Mouse (Mus musculus) stomach, embryonic 14.5 days (tissue): Measurements from ENCODE around the gene Retreg3. TPM values are rescaled to one million over a fixed set of nuclear protein-coding genes. Genes with fewer than 3 reads are reported as not detected.
A peak's percentile ranks its signal among the peaks of the same experiment; 100 is the strongest.

Source experiments
- ATAC-seq: fragments of 200-750 bp; cut with Nextera tagmentation; 2 replicates; pipeline ENCODE4 v1.8.0; 2017; ENCODE audit warnings: low read depth, moderate TSS enrichment; ENCODE audit not compliant: insufficient number of reproducible peaks, insufficient read depth, low FRiP score
- H3K27ac ChIP-seq: fragments of 300-500 bp; sonication (generic); 2 replicates; pipeline ENCODE4 v1.5.1; 2014; ENCODE audit warnings: mild to moderate bottlenecking, low read length, moderate library complexity, mixed read lengths
- H3K27me3 ChIP-seq: fragments of 300-500 bp; sonication (generic); 2 replicates; pipeline ENCODE4 v1.6.1; 2014; ENCODE audit warnings: low read length, control low read depth, mixed read lengths; ENCODE audit not compliant: control insufficient read depth, insufficient read depth
- H3K36me3 ChIP-seq: fragments of 300-500 bp; sonication (generic); 2 replicates; pipeline ENCODE4 v1.6.1; 2014; ENCODE audit warnings: mild to moderate bottlenecking, control low read depth, low read length, moderate library complexity, mixed read lengths; ENCODE audit not compliant: control insufficient read depth, insufficient read depth
- H3K4me1 ChIP-seq: fragments of 300-500 bp; sonication (generic); 2 replicates; pipeline ENCODE4 v1.6.1; 2014; ENCODE audit warnings: low read length, control low read depth, mixed read lengths; ENCODE audit not compliant: control insufficient read depth, insufficient read depth
- H3K4me2 ChIP-seq: fragments of 300-500 bp; sonication (generic); replicated peaks from 2 replicates; pipeline ENCODE4 v1.6.1; 2014; ENCODE audit warnings: low read depth, low read length, control low read depth
- H3K4me3 ChIP-seq: fragments of 300-500 bp; sonication (generic); 2 replicates; pipeline ENCODE4 v1.5.1; 2014; ENCODE audit warnings: low read depth, low read length, control low read depth
- H3K9ac ChIP-seq: fragments of 300-500 bp; sonication (generic); replicated peaks from 2 replicates; pipeline ENCODE4 v1.6.1; 2014; ENCODE audit warnings: low read depth, mild to moderate bottlenecking, control low read depth, low read length, moderate library complexity, mixed read lengths
- H3K9me3 ChIP-seq: fragments of 300-500 bp; sonication (generic); 2 replicates; pipeline ENCODE4 v1.6.1; 2016; ENCODE audit warnings: low read depth, low read length, control low read depth; ENCODE audit not compliant: control insufficient read depth
- WGBS: fragments of 180-500 bp; shearing (Covaris S2); extraction: QIAGEN DNeasy Blood & Tissue Kit; methylation state at CpG from one replicate; pipeline ENCODE4 v1.1.7; 2014; 5-methylcytosine and 5-hydroxymethylcytosine counted together
- polyA plus RNA-seq: library from polyadenylated mRNA; unstranded; fragments of >200 nt; fragmentation: Nextera tagmentation; extraction: Ambion mirVana; gene quantifications from 2 replicates; pipeline ENCODE4 v1.2.1, GENCODE M21; 2014

Gene Retreg3
- polyA plus RNA-seq, 1 experiment from 2014 or later = 8.0 TPM

DNA sequence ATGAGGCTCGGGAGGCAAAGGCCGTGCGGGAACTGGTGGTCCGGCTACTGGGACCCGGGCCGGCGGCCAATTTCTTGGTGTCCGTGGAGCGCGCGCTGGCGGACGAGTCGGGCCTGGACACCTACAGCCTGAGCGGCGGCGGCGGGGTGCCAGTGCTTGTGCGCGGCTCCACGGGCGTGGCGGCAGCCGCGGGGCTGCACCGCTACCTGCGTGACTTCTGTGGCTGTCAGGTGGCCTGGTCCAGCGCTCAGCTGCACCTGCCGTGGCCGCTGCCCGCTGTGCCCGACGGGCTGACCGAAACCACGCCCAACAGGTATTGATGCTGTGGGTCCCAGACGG lies 49.5 kb downstream of the Retreg3 start:
- H3K9ac ChIP-seq = peak overlapping the region; percentile 54
- H3K27ac ChIP-seq = no peak overlapping the region
- WGBS = under 1% methylated on average over 36 of the region's 36 CpGs
- no peaks in the 10 kb centered on the region for H3K27me3 ChIP-seq
- ATAC-seq = peak; percentile 34
- peaks cover 5% of the 10 kb centered on the region; the same call in 1 of the 2 replicates for H3K4me1 ChIP-seq
- peak overlapping the region; percentile 70 for H3K4me2 ChIP-seq
- no peaks in the 10 kb centered on the region for H3K9me3 ChIP-seq
- peak overlapping the region; percentile 55 for H3K4me3 ChIP-seq
- H3K36me3 ChIP-seq = no peaks in the 10 kb centered on the region

DNA sequence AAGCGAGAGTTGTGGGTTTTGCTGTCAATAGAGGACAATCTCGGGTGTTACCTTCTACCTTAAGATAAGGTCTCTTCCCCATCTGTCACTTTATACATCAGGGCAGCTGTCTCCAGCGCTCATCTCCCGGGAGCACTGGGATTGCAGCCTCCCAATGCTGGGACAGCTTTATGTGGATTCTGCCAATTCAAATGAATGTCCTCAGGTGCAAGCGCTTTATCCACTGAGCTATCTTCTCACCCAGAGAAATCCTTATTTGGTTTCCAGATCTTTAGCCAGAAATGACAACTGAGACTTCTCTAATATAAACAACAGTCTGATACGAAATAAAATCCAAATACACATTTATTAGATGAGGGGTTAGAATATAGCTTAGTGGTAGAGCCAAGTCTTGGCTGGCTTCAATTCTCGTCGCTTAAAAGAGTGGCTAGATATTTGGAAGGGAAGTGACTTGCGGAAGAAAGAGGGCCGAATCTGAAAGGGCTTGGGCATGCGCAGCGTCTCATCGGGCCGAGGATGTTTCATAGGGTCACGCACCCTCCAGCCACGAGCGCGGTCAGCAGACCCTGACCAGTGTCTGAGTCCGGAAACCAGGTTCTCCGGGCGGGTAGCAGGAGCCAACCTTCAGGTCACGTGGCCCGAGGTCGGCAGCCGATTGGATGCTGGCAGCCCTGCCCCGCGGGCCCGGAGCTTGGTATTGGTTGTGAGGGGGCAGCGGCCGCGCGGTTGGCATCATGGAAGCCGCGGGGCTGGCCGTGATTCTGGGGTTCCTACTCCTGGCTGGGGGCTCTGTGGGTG lies 50.1 kb downstream of the Retreg3 start, which contains the start of gene Naglu:
Naglu (plus strand) TSS at position 622 of the 798 bp plus-strand sequence.
- peak; percentile 84 for ATAC-seq

DNA sequence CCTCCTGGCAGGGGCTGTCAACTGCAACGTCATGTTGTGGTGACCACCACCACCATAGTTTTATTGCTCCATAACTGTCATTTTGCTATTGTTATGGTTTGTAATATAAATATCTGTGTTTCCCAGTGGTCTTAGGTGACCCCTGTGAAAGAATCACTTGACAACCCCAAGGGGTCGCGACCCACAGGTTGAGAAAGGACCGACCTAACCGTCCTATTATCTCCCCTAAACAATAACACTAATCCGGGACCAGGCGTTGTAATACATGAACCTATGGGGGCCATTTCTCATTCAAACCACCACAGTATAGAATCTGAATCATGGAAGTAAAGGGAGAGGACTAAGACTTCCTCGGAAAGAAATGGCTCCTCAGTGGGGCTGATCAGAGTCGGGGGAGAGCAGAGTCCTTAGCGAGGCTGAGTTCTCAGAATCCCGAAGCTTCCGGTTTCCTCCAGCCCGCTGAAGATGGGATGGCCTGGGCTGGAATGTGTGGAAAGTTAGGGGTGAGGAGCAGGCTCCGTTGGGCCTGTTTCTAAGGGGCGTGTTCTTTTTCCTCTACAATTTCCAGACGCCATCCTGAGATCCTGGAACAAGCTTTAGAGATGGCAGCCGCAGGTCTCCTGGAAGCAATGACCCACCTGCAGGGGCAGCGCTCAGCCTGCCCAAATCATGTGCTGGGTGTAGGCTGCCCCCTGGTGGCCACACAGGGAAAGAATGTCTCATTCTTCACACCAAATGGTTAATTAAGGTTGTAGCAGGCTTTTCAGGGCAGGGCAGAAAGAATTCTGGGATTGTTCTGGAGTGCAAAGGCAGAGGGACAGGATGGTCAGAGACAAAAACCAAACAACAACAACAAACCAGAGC lies 52.9 kb downstream of the Retreg3 start:
- Histone ChIP-seq H3K9me3 (no peaks in the 10 kb centered on the region), H3K27me3 (no peaks in the 10 kb centered on the region), H3K36me3 (0 out of 2 replicates have a peak, but pooled peaks cover 2% of the 10 kb centered on the region), H3K9ac (no peak overlapping the region), H3K4me2 (peak overlapping the region; percentile 47), H3K27ac (peak overlapping the region; percentile 69; the same call in 1 of the 2 replicates), H3K4me3 (no peak overlapping the region), H3K4me1 (peaks cover 26% of the 10 kb centered on the region)
- ATAC-seq = no peak
- 17% methylated on average over 18 of the region's 18 CpGs for WGBS

More for the DNA sequence above, 50.1 kb downstream of the Retreg3 start, which contains the start of gene Naglu:
- peak within 1 kb of the TSS; percentile 55 for H3K4me3 ChIP-seq
- 6% methylated on average over 35 of the region's 35 CpGs for WGBS
- peaks cover 5% of the 10 kb centered on the region; the same call in 1 of the 2 replicates for H3K4me1 ChIP-seq
- H3K27me3 ChIP-seq = no peaks in the 10 kb centered on the region
- peak within 1 kb of the TSS; percentile 70 for H3K4me2 ChIP-seq
- no peak within 1 kb of the TSS for H3K27ac ChIP-seq
- H3K9ac ChIP-seq = peak within 1 kb of the TSS; percentile 54
- H3K36me3 ChIP-seq = no peaks in the 10 kb centered on the region
- H3K9me3 ChIP-seq = no peaks in the 10 kb centered on the region

DNA sequence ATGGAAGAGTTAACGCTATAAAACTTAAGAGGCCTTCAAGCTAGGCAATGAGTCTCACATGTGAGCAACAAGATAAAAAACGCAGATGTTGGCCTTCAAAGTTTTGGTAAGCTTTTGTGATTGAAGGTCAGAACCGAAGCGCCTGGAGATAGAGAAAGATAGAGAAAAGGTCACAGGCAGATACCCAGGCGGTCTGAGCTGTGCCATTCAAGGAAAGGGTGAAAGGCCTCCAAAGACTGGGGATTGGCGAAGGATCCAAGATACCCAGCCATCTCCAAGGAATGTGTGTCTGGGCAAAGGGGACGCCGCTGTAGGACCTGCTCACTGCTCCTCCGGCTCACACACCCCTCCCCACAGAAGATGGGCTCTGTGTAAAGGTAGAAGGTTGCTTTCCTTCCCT lies 54.7 kb downstream of the Retreg3 start:
- H3K27ac ChIP-seq = no peak overlapping the region
- no peaks in the 10 kb centered on the region for H3K27me3 ChIP-seq
- peaks cover 36% of the 10 kb centered on the region for H3K4me1 ChIP-seq
- 0 out of 2 replicates have a peak, but pooled peaks cover 2% of the 10 kb centered on the region for H3K36me3 ChIP-seq
- H3K9me3 ChIP-seq = no peaks in the 10 kb centered on the region
- no peak overlapping the region for H3K4me2 ChIP-seq
- no peak overlapping the region for H3K4me3 ChIP-seq
- H3K9ac ChIP-seq = no peak overlapping the region
- WGBS = 92% methylated on average over 9 of the region's 9 CpGs
- ATAC-seq = no peak

DNA sequence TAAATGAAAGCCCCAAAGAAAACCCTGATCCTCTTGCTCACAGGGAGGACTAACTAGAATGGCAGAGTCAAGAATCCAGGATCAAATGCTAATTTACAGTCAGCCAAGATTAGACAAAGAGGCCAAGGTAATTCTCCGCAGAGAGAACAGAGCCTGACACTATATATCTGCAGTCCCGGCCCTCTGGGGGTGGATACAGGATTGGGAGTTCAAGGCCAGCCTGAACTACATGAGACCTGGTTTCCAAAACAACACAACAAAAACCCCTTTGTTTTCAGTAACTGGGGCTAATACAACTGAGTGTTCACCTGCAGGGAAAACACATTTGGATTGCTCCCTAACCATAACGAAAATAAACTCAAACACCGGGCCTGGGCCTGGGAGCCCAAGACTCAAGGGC lies 55.2 kb downstream of the Retreg3 start:
- 71% methylated on average over 4 of the region's 4 CpGs for WGBS
- Histone ChIP-seq H3K9ac (no peak overlapping the region), H3K36me3 (0 out of 2 replicates have a peak, but pooled peaks cover 2% of the 10 kb centered on the region), H3K9me3 (no peaks in the 10 kb centered on the region), H3K4me1 (peaks cover 42% of the 10 kb centered on the region), H3K4me2 (no peak overlapping the region), H3K27ac (peak overlapping the region; percentile 86), H3K4me3 (no peak overlapping the region), H3K27me3 (no peaks in the 10 kb centered on the region)
- no peak for ATAC-seq

DNA sequence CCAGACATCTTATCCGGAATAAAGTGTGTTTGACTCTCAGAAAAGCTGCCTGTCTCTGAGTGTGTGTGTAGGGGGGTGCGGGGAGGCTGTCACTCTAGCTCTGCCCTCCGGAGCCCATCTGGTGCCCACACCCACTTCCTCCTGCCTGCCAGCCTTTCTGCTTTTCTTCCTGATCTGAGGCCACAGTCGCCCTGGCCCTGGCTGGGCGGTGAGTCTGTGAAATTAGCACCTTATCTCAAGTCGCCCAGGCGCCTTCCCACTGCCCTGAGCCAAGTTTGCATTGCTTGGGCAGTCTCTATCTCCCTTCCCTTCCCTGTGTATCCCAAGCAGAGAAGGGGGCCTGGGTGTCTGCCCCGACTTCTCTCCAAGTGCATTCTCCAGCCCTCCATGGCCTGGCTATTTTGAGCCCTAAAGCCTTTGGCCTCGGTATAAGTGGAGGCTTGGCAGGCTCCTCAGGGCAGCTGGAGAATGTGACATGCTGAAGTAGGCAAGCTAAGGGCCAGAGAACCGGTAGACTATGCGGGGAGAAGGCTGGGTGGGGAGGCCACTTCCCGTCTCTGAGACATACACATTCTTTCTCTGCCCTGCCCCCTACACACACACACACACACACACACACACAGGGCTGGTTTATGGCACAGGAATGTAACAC lies 55.9 kb downstream of the Retreg3 start:
- Histone ChIP-seq H3K27ac (peak overlapping the region; percentile 86), H3K27me3 (no peaks in the 10 kb centered on the region), H3K4me1 (peaks cover 47% of the 10 kb centered on the region), H3K4me2 (0 out of 2 replicates have a peak overlapping the region, but pooled peaks have one; percentile 2), H3K4me3 (no peak overlapping the region), H3K9me3 (no peaks in the 10 kb centered on the region), H3K36me3 (peaks cover 2% of the 10 kb centered on the region; the same call in 1 of the 2 replicates), H3K9ac (no peak overlapping the region)
- 24% methylated on average over 12 of the region's 12 CpGs for WGBS
- peak; percentile 70 for ATAC-seq

DNA sequence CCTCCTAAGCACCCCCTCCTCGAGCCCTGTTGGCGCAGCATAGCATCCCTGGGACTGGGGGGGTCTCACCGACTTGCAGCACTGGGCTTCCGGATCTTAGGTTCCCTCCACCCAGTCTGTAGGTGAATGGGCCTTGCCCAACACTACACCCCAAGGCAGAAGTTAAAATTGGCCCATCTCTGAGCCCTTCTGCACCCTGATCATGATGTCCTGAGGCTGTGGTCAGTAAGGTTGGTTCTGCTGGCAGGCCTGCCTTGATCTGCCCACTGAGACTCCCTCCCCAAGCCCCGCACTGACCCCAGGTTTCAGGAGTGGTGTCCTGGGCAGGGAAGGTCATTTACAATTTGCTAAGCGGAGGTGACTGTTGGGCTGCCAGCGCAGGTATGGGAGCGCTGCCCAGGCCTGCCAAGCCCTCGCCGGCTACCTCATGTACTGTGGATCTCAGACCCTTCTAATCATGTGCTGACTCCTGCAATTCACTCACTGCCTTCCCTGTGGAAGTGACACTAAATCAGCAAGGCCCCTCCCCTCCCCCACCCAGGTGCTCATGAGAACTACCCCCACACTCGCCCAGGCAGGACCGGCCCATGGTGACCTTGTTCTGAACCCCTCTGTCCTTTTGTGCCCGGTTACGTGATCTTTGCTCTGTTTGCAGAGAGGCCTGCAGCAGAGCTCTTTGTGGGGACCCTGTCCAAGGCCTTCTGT lies 56.6 kb downstream of the Retreg3 start:
- peak overlapping the region; percentile 86 for H3K27ac ChIP-seq
- H3K9ac ChIP-seq = no peak overlapping the region
- no peaks in the 10 kb centered on the region for H3K27me3 ChIP-seq
- H3K4me1 ChIP-seq = peaks cover 52% of the 10 kb centered on the region
- H3K9me3 ChIP-seq = no peaks in the 10 kb centered on the region
- no peak overlapping the region for H3K4me3 ChIP-seq
- ATAC-seq = peak; percentile 12; the same call in 1 of the 2 replicates
- H3K4me2 ChIP-seq = 0 out of 2 replicates have a peak overlapping the region, but pooled peaks have one; percentile 2
- 53% methylated on average over 14 of the region's 14 CpGs for WGBS
- peaks cover 2% of the 10 kb centered on the region; the same call in 1 of the 2 replicates for H3K36me3 ChIP-seq
